Comparison of ENCODE assay signal across 13 mouse cellular contexts in genomic region chr10:8471995-8472394, GRCm38 (mm10). TPM values are rescaled to one million over a fixed set of nuclear protein-coding genes. Genes with fewer than 3 reads are reported as not detected.
A peak's percentile ranks its signal among the peaks of the same experiment; 100 is the strongest.
DNase-seq lines count a peak whose midpoint lies in the region.
"Had no signal": no experiment of that assay in that cellular context is flagged by ENCODE, and none has a peak within 500 bp of the region (broad histone marks: within the 10 kb centered on the region; RNA-seq: fewer than 3 reads in every experiment).

No protein-coding gene starts in this region.

- intact Hi-C loops in heart, postnatal 10 days (cut with DNase I): no loop called here
- intact Hi-C loops in heart, postnatal 25 days (cut with DNase I): no loop called here

- DNase-seq in heart, postnatal 10 days: peak; percentile 47 to 53
- DNase-seq in heart, postnatal 25 days (ENCODE audit: low spot score): no peak
- peak; percentile 67 for DNase-seq in brain, adult 2 months (ENCODE audit: low read depth, low spot score)
- DNase-seq in cerebellum, adult 11 months: peak; percentile 39
- peak; percentile 67 to 73 for DNase-seq in cerebellum, postnatal 10 days
- DNase-seq in retina, postnatal 1 day: no peak
- no peak for DNase-seq in urinary bladder, postnatal 14 days (ENCODE audit: low spot score)
- DNase-seq: adrenal gland, adult 2 months; forebrain, postnatal 0 days; kidney, adult 11 months; layer of hippocampus, postnatal 36 days; liver; thymus, postnatal 14 days had no signal

RNA-seq across cellular contexts. Expression of gene Ust, which starts 46.6 kb away (rescaled TPM):
- 1 to 10 TPM; 2.4 to 2.8 TPM for total RNA-seq in heart, postnatal 10 days (2021)
- total RNA-seq in heart, postnatal 25 days (2021): 1 to 10 TPM; 1.5 to 2.2 TPM

Comparison
In these comparisons a context has a peak if more than half of its experiments do, and no peak if none do; other contexts are left out.
1. DNase-seq: peak in heart, postnatal 10 days (2 of 2), brain, adult 2 months (single experiment), cerebellum, adult 11 months (single experiment) and cerebellum, postnatal 10 days (2 of 2); none in heart, postnatal 25 days (single experiment), retina, postnatal 1 day (single experiment) and urinary bladder, postnatal 14 days (single experiment).